Mouse (Mus musculus) hematopoietic stem cell, adult 5-6 weeks (primary cell): ENCODE results near the gene Yif1a. TPM values are rescaled to one million over a fixed set of nuclear protein-coding genes. Genes with fewer than 3 reads are reported as not detected.

Experiments used
- ATAC-seq, 2 experiments: fragments of 125-278 bp in 1 of 2; replicated peaks in 1 of 2; 2 replicates each; pipeline ENCODE4 v1.8.0; 2016 to 2017; ENCODE audit warnings: inconsistent platforms in 2 of 2, mild to moderate bottlenecking in 2 of 2, moderate number of reproducible peaks in 2 of 2, low read depth in 1 of 2, moderate TSS enrichment in 1 of 2; ENCODE audit not compliant: low FRiP score in 2 of 2, poor library complexity in 2 of 2, severe bottlenecking in 2 of 2, insufficient read depth in 1 of 2, low TSS enrichment in 1 of 2
- total RNA-seq: library from RNA; stranded (forward); fragments of 172-1452, 232-1000 nt; gene quantifications from 2 replicates; pipeline ENCODE4 v1.2.3, GENCODE M21; 2017

The Yif1a gene
- 8.2 and 12.9 TPM in 2 replicates for total RNA-seq

- peak; percentile 86 to 92 for ATAC-seq
These were observed at the start of gene Yif1a for GRCm38 (mm10) chr19:5087884-5088728. TSS of gene Yif1a (plus strand) at chr19:5088538.

GRCm38 (mm10) chr19:5038709-5039156 lies 49.6 kb upstream of the Yif1a start, which contains the start of the genes B4gat1 and AC124502.3:
TSS of gene B4gat1 (plus strand) at chr19:5038826.
TSS of gene AC124502.3 (plus strand) at chr19:5038891.
- peak; percentile 79 to 89 for ATAC-seq

GRCm38 (mm10) chr19:5039301-5040114 lies 48.8 kb upstream of the Yif1a start:
- ATAC-seq, result no peak

DNA sequence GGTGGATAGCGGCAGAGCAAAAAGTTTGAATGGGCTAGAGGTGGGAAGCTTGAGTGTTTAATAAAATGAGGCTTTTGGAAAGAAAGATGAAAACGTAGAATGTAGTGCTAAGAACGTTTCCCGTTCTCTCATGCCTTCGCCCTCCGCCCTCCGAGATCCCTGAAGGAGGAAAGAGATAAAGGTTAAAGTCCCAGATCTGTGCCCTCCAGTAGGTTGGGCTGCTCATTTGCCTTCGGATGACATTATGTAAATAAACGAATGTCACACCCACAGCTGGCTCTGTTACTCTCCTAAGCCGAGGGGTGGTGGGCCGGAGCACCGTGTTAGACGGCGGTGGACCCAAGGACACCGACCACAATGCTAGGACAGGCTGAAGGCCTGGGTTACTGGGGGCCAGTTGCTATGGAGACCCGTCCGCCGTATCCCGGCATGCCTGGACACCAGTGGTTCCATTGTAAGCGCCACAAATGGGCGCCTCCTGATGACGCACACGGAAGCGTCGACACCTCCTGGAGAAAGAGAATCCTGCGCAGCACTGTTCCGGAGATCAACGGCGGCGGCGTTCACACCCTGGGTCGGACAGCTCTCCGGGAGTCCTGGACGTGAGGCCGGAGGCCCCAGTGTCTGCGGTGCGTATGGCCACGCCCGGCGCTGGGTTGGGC lies 47.3 kb upstream of the Yif1a start, which contains the start of gene Brms1:
Brms1 (plus strand) TSS at position 493 of the 662 bp plus-strand sequence.
- ATAC-seq, result peak; percentile 73 to 89

DNA sequence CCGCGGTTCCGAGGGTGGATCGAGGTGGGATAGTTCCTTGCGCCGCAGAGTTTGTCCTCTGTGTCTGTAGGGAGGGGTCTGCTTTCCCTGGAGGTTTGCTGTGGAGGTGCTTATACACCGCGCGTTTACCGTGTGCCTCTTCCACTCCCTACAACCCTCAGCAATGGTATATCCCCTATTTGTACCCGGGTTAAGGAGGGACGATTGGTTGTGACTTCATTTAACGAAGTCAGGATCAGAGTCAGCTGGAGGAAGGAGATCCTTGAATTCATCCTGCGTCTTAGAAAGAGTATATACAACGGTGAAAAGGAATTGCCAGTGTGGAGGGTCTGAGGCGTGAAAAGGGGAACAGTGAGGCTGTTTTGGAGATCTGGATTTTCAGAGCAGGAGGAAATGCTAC lies 46.8 kb upstream of the Yif1a start:
- no peak for ATAC-seq

DNA sequence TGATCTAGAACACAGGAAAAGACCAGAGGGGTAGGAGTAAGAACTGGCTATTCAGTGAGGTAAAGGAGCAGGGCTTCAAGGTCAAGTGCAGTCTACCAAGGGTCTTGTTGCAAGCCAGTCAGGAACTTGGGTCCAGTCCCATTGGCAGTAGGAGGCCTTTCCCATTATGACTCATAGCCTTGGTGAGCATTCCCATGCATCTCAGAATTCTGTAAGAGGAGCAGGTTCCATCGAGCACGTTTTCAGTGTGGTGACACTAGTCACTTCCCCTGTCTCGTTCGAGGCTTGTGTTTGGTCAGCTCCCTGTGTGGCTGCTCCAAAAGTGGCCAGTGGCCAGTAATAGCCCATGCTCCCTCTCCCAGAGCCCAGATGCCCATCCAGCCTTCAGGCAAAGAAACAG lies 42.8 kb upstream of the Yif1a start:
- no peak for ATAC-seq

- no peak for ATAC-seq
These were observed 39.9 kb upstream of the Yif1a start for GRCm38 (mm10) chr19:5048138-5049056.

- ATAC-seq, result no peak
These were observed 39.0 kb upstream of the Yif1a start for GRCm38 (mm10) chr19:5049325-5049724.

GRCm38 (mm10) chr19:5050047-5050905 lies 38.1 kb upstream of the Yif1a start, which contains the start of gene Rin1:
TSS of gene Rin1 (plus strand) at chr19:5050481.
- no peak for ATAC-seq

GRCm38 (mm10) chr19:5051031-5051430 lies 37.3 kb upstream of the Yif1a start:
- peak in 1 of 2 experiments; percentile 42; a peak in 2 of 4 replicates for ATAC-seq

DNA sequence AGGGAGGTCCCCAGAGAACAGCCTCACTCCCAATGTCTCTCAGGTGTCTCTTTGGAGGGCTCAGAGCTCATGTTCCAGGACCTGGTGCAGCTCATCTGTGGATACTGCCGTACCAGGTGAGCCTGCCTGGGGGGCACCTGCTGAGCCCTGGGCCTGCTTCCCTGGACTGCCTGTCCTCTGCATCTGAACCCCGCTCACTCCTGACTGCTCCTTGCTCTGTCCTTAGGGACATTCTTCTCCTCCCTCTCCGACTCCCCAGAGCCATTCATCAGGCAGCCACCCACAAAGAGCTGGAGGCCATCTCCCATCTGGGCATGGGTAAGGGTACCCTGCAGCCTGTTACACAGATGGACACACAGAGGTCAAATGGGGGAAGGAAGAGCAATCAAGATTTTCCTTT lies 36.8 kb upstream of the Yif1a start:
- ATAC-seq, result no peak

GRCm38 (mm10) chr19:5052166-5052822 lies 36.0 kb upstream of the Yif1a start:
- 0 out of 4 replicates have a peak, but pooled peaks of 1 of the 2 experiments have one; percentile 22 for ATAC-seq

DNA sequence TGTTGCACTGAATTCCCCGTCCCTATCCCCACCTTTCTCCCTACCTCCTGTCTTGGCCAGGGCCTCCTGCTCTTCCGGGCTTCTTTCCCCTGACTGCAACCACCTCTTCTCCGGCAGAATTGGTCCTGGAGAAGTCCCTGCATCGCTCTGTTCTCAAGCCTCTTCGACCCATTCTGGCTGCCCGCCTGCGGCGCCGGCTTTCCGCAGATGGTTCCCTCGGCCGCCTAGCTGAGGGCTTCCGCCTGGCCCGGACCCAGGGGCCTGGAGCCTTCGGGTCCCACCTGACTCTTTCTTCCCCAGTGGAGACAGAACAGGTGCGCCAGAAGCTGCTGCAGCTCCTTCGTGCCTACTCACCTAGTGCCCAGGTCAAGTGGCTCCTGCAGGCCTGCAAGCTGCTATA lies 35.5 kb upstream of the Yif1a start:
- ATAC-seq, result no peak

DNA sequence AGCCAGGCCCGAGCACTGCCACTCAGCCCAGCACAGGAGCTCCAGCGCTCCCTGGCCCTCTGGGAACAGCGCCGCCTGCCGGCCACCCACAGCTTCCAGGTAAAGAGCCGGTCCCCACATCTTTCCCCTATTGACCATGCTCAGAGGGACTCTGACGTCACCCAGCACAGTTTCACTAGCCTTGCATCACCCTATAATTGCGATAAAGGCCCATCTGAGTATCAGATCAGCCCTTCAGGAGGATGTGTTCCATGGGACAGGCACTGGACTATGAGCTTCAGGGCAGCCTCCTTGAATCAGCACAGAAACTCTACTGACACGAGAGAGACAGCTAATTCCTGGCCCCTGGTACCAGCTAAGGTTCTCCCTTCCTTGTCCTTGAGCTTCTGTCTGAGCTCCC lies 34.4 kb upstream of the Yif1a start:
- no peak; a peak in 1 of 4 replicates for ATAC-seq

GRCm38 (mm10) chr19:5056251-5056650 lies 32.1 kb upstream of the Yif1a start:
- ATAC-seq, result peak; percentile 40 to 51; a peak in 2 of 4 replicates
